Mouse (Mus musculus) hindbrain, embryonic 14.5 days (tissue): ENCODE measurements around the gene Cxcl9. TPM values are rescaled to one million over a fixed set of nuclear protein-coding genes. Genes with fewer than 3 reads are reported as not detected.

Experiments used
- ATAC-seq: fragments of 200-750 bp; cut with Nextera tagmentation; 2 replicates; pipeline ENCODE4 v1.8.0; 2017; ENCODE audit warnings: moderate number of reproducible peaks, mild to moderate bottlenecking, moderate TSS enrichment, moderate library complexity; ENCODE audit not compliant: low FRiP score
- DNase-seq: peaks from one replicate; pipeline ENCODE4 v3.0.0-alpha.2; 2015; ENCODE audit warnings: low spot score
- H3K27ac ChIP-seq: fragments of 300-500 bp; sonication (generic); 2 replicates; pipeline ENCODE4 v1.5.1; 2014; ENCODE audit warnings: mild to moderate bottlenecking, moderate library complexity
- H3K27me3 ChIP-seq: fragments of 300-500 bp; sonication (generic); 2 replicates; pipeline ENCODE4 v1.6.1; 2014; ENCODE audit warnings: mild to moderate bottlenecking, low read length, mixed read lengths; ENCODE audit not compliant: control insufficient read depth, insufficient read depth
- H3K36me3 ChIP-seq: fragments of 300-500 bp; sonication (generic); replicated peaks from 2 replicates; pipeline ENCODE4 v1.6.1; 2014; ENCODE audit not compliant: control insufficient read depth, insufficient read depth
- H3K4me1 ChIP-seq: fragments of 300-500 bp; sonication (generic); replicated peaks from 2 replicates; pipeline ENCODE4 v1.6.1; 2014; ENCODE audit warnings: antibody characterized with exemption, low read length, mixed read lengths; ENCODE audit not compliant: control insufficient read depth, insufficient read depth
- H3K4me2 ChIP-seq: fragments of 300-500 bp; sonication (generic); replicated peaks from 2 replicates; pipeline ENCODE4 v1.6.1; 2014; ENCODE audit warnings: mild to moderate bottlenecking, moderate library complexity
- H3K4me3 ChIP-seq: fragments of 300-500 bp; sonication (generic); replicated peaks from 2 replicates; pipeline ENCODE4 v1.5.1; 2014; ENCODE audit warnings: mild to moderate bottlenecking, low read length
- H3K9ac ChIP-seq: fragments of 300-500 bp; sonication (generic); 2 replicates; pipeline ENCODE4 v1.6.1; 2014
- H3K9me3 ChIP-seq: fragments of 300-500 bp; sonication (generic); 2 replicates; pipeline ENCODE4 v1.6.1; 2016; ENCODE audit warnings: low read length; ENCODE audit not compliant: control insufficient read depth
- WGBS: fragments of 180-500 bp; shearing (Covaris S2); extraction: QIAGEN DNeasy Blood & Tissue Kit; methylation state at CpG from one replicate; pipeline ENCODE4 v1.1.7; 2014; 5-methylcytosine and 5-hydroxymethylcytosine counted together
- polyA plus RNA-seq: library from polyadenylated mRNA; unstranded; fragments of >200 nt; fragmentation: Nextera tagmentation; extraction: Ambion mirVana; gene quantifications from 2 replicates; pipeline ENCODE4 v1.2.1, GENCODE M21; 2014

The Cxcl9 gene
- polyA plus RNA-seq, 1 experiment from 2014 or later: not detected

GRCm38 (mm10) chr5:92322612-92323011, 5.3 kb downstream of the Cxcl9 start:
- H3K4me2 ChIP-seq: no peak overlapping the region
- H3K27me3 ChIP-seq: no peaks in the 10 kb centered on the region
- ATAC-seq: no peak
- H3K27ac ChIP-seq: no peak overlapping the region
- no peaks in the 10 kb centered on the region for H3K36me3 ChIP-seq
- no peaks in the 10 kb centered on the region for H3K4me1 ChIP-seq
- H3K9ac ChIP-seq: no peak overlapping the region
- 92% methylated on average over 4 of the region's 4 CpGs for WGBS
- H3K9me3 ChIP-seq: no peaks in the 10 kb centered on the region
- H3K4me3 ChIP-seq: no peak overlapping the region
- no peak for DNase-seq

GRCm38 (mm10) chr5:92321631-92322400, 6.1 kb downstream of the Cxcl9 start:
- no peaks in the 10 kb centered on the region for H3K9me3 ChIP-seq
- H3K27me3 ChIP-seq: no peaks in the 10 kb centered on the region
- H3K4me3 ChIP-seq: no peak overlapping the region
- H3K9ac ChIP-seq: no peak overlapping the region
- H3K4me1 ChIP-seq: no peaks in the 10 kb centered on the region
- no peak overlapping the region for H3K27ac ChIP-seq
- no peak for ATAC-seq
- no peak overlapping the region for H3K4me2 ChIP-seq
- H3K36me3 ChIP-seq: no peaks in the 10 kb centered on the region
- no peak for DNase-seq
- 77% methylated on average over 8 of the region's 8 CpGs for WGBS

GRCm38 (mm10) chr5:92318596-92318995, 9.3 kb downstream of the Cxcl9 start:
- H3K27me3 ChIP-seq: no peaks in the 10 kb centered on the region
- H3K36me3 ChIP-seq: no peaks in the 10 kb centered on the region
- 93% methylated on average over 14 of the region's 14 CpGs for WGBS
- no peaks in the 10 kb centered on the region for H3K9me3 ChIP-seq
- no peaks in the 10 kb centered on the region for H3K4me1 ChIP-seq
- no peak for DNase-seq
- no peak overlapping the region for H3K4me3 ChIP-seq
- H3K4me2 ChIP-seq: no peak overlapping the region
- no peak overlapping the region for H3K27ac ChIP-seq
- no peak for ATAC-seq
- no peak overlapping the region for H3K9ac ChIP-seq

GRCm38 (mm10) chr5:92318119-92318518, 9.8 kb downstream of the Cxcl9 start:
- Histone ChIP-seq H3K9ac (no peak overlapping the region), H3K27ac (no peak overlapping the region), H3K27me3 (no peaks in the 10 kb centered on the region), H3K4me3 (no peak overlapping the region), H3K4me2 (no peak overlapping the region), H3K36me3 (no peaks in the 10 kb centered on the region), H3K4me1 (no peaks in the 10 kb centered on the region), H3K9me3 (no peaks in the 10 kb centered on the region)
- WGBS: 85% methylated on average over 7 of the region's 7 CpGs
- DNase-seq (no peak), ATAC-seq (no peak)

GRCm38 (mm10) chr5:92313776-92314175, 14.1 kb downstream of the Cxcl9 start:
- no peak overlapping the region for H3K4me2 ChIP-seq
- H3K4me3 ChIP-seq: no peak overlapping the region
- H3K9me3 ChIP-seq: no peaks in the 10 kb centered on the region
- no peak overlapping the region for H3K9ac ChIP-seq
- 78% methylated on average over 7 of the region's 7 CpGs for WGBS
- no peak for DNase-seq
- H3K27ac ChIP-seq: no peak overlapping the region
- H3K27me3 ChIP-seq: 0 out of 2 replicates have a peak, but pooled peaks cover 4% of the 10 kb centered on the region
- H3K4me1 ChIP-seq: peaks cover 8% of the 10 kb centered on the region
- no peaks in the 10 kb centered on the region for H3K36me3 ChIP-seq
- ATAC-seq: no peak

- Histone ChIP-seq H3K27ac (no peak overlapping the region), H3K36me3 (0 out of 2 replicates have a peak, but pooled peaks cover under 1% of the 10 kb centered on the region), H3K4me1 (peaks cover 13% of the 10 kb centered on the region), H3K4me2 (no peak overlapping the region), H3K9ac (no peak overlapping the region), H3K9me3 (no peaks in the 10 kb centered on the region), H3K27me3 (0 out of 2 replicates have a peak, but pooled peaks cover 4% of the 10 kb centered on the region), H3K4me3 (no peak overlapping the region)
- no peak for ATAC-seq
- 14% methylated on average over 13 of the region's 13 CpGs for WGBS
- peak; percentile 95 for DNase-seq
These were observed 15.7 kb downstream of the Cxcl9 start for GRCm38 (mm10) chr5:92312046-92312715.

- peak within 1 kb of the TSS; percentile 72 for H3K9ac ChIP-seq
- peak within 1 kb of the TSS; percentile 52; the same call in 1 of the 2 replicates for H3K27ac ChIP-seq
- ATAC-seq (peak; percentile 97), DNase-seq (peak; percentile 94)
- 0 out of 2 replicates have a peak, but pooled peaks cover 4% of the 10 kb centered on the region for H3K27me3 ChIP-seq
- H3K4me3 ChIP-seq: peak within 1 kb of the TSS; percentile 88
- WGBS: 3% methylated on average over 41 of the region's 41 CpGs
- peaks cover 13% of the 10 kb centered on the region for H3K4me1 ChIP-seq
- peaks cover 16% of the 10 kb centered on the region for H3K36me3 ChIP-seq
- H3K4me2 ChIP-seq: peak within 1 kb of the TSS; percentile 88
- H3K9me3 ChIP-seq: no peaks in the 10 kb centered on the region
These were observed 18.0 kb downstream of the Cxcl9 start, which contains the start of gene Sdad1 for GRCm38 (mm10) chr5:92309681-92310511. Gene Sdad1 (minus strand): TSS chr5:92310479.

- H3K36me3 ChIP-seq: peaks cover 72% of the 10 kb centered on the region
- H3K4me2 ChIP-seq: no peak overlapping the region
These were observed 23.6 kb downstream of the Cxcl9 start for GRCm38 (mm10) chr5:92304291-92304690.

More at GRCm38 (mm10) chr5:92304291-92304690, 23.6 kb downstream of the Cxcl9 start:
- peaks cover 10% of the 10 kb centered on the region for H3K4me1 ChIP-seq
- no peak overlapping the region for H3K27ac ChIP-seq
- H3K9ac ChIP-seq: no peak overlapping the region
- no peaks in the 10 kb centered on the region for H3K9me3 ChIP-seq
- WGBS: 89% methylated on average over 3 of the region's 3 CpGs
- ATAC-seq (no peak), DNase-seq (no peak)
- H3K27me3 ChIP-seq: 0 out of 2 replicates have a peak, but pooled peaks cover 1% of the 10 kb centered on the region
- H3K4me3 ChIP-seq: no peak overlapping the region
